Mouse (Mus musculus) liver, embryonic 13.5 days (tissue): ENCODE measurements around the gene Fdxr. TPM values are rescaled to one million over a fixed set of nuclear protein-coding genes. Genes with fewer than 3 reads are reported as not detected.

Experiments
- ATAC-seq: fragments of 200-750 bp; cut with Nextera tagmentation; 2 replicates; pipeline ENCODE4 v1.8.0; 2017; ENCODE audit warnings: low read depth, mild to moderate bottlenecking, moderate number of reproducible peaks, moderate library complexity
- DNase-seq: peaks from one replicate; pipeline ENCODE4 v3.0.0; 2022
- H3K27ac ChIP-seq: fragments of 300-500 bp; sonication (generic); 2 replicates; pipeline ENCODE4 v1.5.1; 2015; ENCODE audit warnings: moderate library complexity, mild to moderate bottlenecking, inconsistent platforms
- H3K27me3 ChIP-seq: fragments of 300-500 bp; sonication (generic); 2 replicates; pipeline ENCODE4 v1.6.1; 2015; ENCODE audit warnings: mild to moderate bottlenecking, inconsistent platforms
- H3K36me3 ChIP-seq: fragments of 300-500 bp; sonication (generic); 2 replicates; pipeline ENCODE4 v1.6.1; 2015; ENCODE audit warnings: mild to moderate bottlenecking, inconsistent platforms
- H3K4me1 ChIP-seq: fragments of 300-500 bp; sonication (generic); replicated peaks from 2 replicates; pipeline ENCODE4 v1.6.1; 2015; ENCODE audit warnings: inconsistent platforms
- H3K4me2 ChIP-seq: fragments of 300-500 bp; sonication (generic); 2 replicates; pipeline ENCODE4 v1.6.1; 2015; ENCODE audit warnings: inconsistent platforms, mild to moderate bottlenecking, moderate library complexity
- H3K4me3 ChIP-seq: fragments of 300-500 bp; sonication (generic); replicated peaks from 2 replicates; pipeline ENCODE4 v1.5.1; 2015; ENCODE audit warnings: mild to moderate bottlenecking, inconsistent platforms
- H3K9ac ChIP-seq: fragments of 300-500 bp; sonication (generic); 2 replicates; pipeline ENCODE4 v1.6.1; 2015; ENCODE audit warnings: mild to moderate bottlenecking, inconsistent platforms
- H3K9me3 ChIP-seq: fragments of 300-500 bp; sonication (generic); replicated peaks from 2 replicates; pipeline ENCODE4 v1.6.1; 2016; ENCODE audit warnings: inconsistent platforms
- WGBS: fragments of 180-500 bp; shearing (Covaris S2); methylation state at CpG from one replicate; pipeline ENCODE4 v1.1.7; 2015; ENCODE audit not compliant: insufficient replicate concordance; 5-methylcytosine and 5-hydroxymethylcytosine counted together
- microRNA-seq: library from miRNA; unstranded; fragments of <30 nt; microRNA quantifications from one replicate; pipeline ENCODE4, GENCODE M21; 2016
- polyA plus RNA-seq: library from polyadenylated mRNA; unstranded; fragments of >200 nt; fragmentation: Nextera tagmentation; extraction: Ambion mirVana; gene quantifications from 2 replicates; pipeline ENCODE4 v1.2.1, GENCODE M21; 2015

The Fdxr gene
- polyA plus RNA-seq, 1 experiment from 2014 or later, result 16.3 TPM

DNA sequence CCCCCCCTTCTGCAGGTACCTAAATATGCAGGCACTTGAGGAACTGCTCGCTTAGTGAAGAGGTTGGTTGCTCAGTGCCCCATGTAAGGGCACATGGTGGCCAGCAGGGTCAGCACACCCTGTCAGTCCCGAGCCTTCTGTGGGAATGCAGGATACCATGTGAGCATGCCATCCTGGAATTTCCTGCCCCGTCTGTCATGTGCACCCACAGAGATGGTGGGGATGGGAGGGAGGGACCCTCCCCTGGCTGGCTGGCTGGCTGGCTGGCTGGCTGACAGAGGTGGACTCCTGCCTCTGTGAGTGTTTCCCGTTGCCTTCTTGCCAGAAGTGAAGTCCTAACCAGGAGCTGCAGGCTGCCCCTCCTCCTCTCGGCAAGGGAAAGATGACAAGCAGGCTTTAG, 54.3 kb downstream of the Fdxr start:
- DNase-seq (no peak), ATAC-seq (no peak)
- Histone ChIP-seq H3K9ac (no peak overlapping the region), H3K4me3 (no peak overlapping the region), H3K27ac (no peak overlapping the region), H3K4me1 (peaks cover 65% of the 10 kb centered on the region), H3K4me2 (no peak overlapping the region), H3K9me3 (no peaks in the 10 kb centered on the region), H3K36me3 (no peaks in the 10 kb centered on the region), H3K27me3 (no peaks in the 10 kb centered on the region)
- 44% methylated on average over 5 of the region's 5 CpGs for WGBS

DNA sequence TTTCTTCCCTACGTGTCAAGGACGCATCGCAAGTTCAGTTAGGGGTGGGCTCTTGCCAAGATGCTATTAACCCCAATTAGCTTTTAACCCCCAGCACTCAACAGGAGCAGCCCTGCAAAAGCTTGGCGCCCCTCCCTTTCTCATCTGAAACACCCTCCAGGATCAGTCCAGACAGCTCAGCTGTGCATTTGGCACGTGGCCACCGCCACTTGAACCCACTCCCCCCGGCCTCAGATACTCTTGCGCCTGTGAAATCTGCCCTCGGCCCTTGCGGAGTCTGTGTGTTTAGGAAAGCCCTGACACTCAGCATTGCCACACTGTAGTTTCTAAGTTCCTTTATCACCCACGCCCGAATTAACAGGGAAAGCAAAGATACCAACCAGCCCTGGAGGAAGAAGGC, 54.8 kb downstream of the Fdxr start:
- Histone ChIP-seq H3K27me3 (no peaks in the 10 kb centered on the region), H3K4me2 (no peak overlapping the region), H3K4me3 (no peak overlapping the region), H3K36me3 (no peaks in the 10 kb centered on the region), H3K9me3 (no peaks in the 10 kb centered on the region), H3K27ac (no peak overlapping the region), H3K4me1 (peaks cover 67% of the 10 kb centered on the region), H3K9ac (no peak overlapping the region)
- 71% methylated on average over 12 of the region's 12 CpGs for WGBS
- DNase-seq (no peak), ATAC-seq (no peak)

DNA sequence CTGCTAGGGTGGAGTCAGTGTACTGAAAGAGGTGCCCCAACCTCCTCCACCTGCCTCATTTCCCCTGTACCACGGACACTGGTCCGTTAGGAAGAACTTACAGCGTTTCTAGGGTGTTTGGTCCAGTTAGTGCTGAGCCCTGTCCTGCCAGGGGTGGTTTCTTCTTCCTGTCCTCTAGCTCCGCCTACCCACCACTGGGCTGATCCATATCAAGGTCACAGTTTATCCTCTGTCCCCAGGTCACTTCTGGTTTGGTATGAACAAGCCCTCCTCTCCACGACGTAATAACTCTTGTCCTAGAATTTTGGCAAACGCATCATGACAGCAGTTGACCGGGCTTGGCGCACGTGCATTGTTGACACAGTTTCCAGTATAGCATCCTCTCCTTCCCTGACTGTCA, 57.2 kb downstream of the Fdxr start:
- WGBS, result 62% methylated on average over 10 of the region's 10 CpGs
- Histone ChIP-seq H3K4me2 (no peak overlapping the region), H3K36me3 (no peaks in the 10 kb centered on the region), H3K4me3 (no peak overlapping the region), H3K4me1 (peaks cover 53% of the 10 kb centered on the region), H3K9ac (no peak overlapping the region), H3K27me3 (no peaks in the 10 kb centered on the region), H3K27ac (no peak overlapping the region), H3K9me3 (no peaks in the 10 kb centered on the region)
- ATAC-seq (no peak), DNase-seq (no peak)

DNA sequence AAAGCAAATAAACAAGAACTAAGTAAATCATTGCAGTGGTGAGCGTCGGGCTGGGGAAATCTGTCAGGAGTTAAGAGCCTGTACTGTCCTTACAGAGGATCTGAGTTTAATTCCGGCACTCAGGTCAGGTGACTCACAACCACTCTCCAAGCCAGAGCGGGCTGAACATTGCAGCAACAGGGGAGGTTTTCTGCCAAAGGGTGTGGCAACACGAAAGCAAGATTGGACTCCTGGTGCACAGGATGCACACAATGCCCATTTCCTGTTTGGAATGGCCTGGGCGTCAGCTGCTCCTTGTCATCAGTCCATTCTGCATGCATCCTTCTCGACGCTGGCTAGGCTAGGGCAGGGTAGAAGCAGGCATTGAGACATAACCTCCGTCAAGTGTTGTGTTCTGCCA, 57.6 kb downstream of the Fdxr start:
- H3K4me2 ChIP-seq, result no peak overlapping the region
- DNase-seq (no peak), ATAC-seq (no peak; the same call in 1 of the 2 replicates)
- H3K9ac ChIP-seq, result no peak overlapping the region
- no peaks in the 10 kb centered on the region for H3K9me3 ChIP-seq
- no peaks in the 10 kb centered on the region for H3K27me3 ChIP-seq
- peaks cover 49% of the 10 kb centered on the region for H3K4me1 ChIP-seq
- 51% methylated on average over 9 of the region's 9 CpGs for WGBS
- H3K27ac ChIP-seq, result no peak overlapping the region
- H3K4me3 ChIP-seq, result no peak overlapping the region
- H3K36me3 ChIP-seq, result no peaks in the 10 kb centered on the region

Small RNA genes within 50 kb of the gene (microRNA-seq; reads per million reads assigned to microRNA genes)
- not detected for gene Gm25837

Other genes starting within 250 kb of the Fdxr start
- not detected in 2 replicates for gene Cd300ld5, start 239.3 kb downstream of the Fdxr start, polyA plus RNA-seq
- not detected in 2 replicates for gene Cd300ld3, start 228.6 kb downstream of the Fdxr start, polyA plus RNA-seq
- gene Cd300e, start 214.9 kb downstream of the Fdxr start, polyA plus RNA-seq, result 0.68 and 0.82 TPM in 2 replicates
- 3.3 and 3.6 TPM in 2 replicates for gene Rab37, start 185.6 kb downstream of the Fdxr start, polyA plus RNA-seq
- 0.97 TPM in 2 replicates for gene Cd300lf, start 143.1 kb downstream of the Fdxr start, polyA plus RNA-seq
- 59.8 and 69.9 TPM in 2 replicates for gene Slc9a3r1, start 113.7 kb downstream of the Fdxr start, polyA plus RNA-seq
- 5.1 and 6.8 TPM in 2 replicates for gene Tmem104, start 89.6 kb downstream of the Fdxr start, polyA plus RNA-seq
- gene Nat9, start 89.2 kb downstream of the Fdxr start, polyA plus RNA-seq, result 11.9 and 13.3 TPM in 2 replicates
- gene Grin2c, start 9.8 kb downstream of the Fdxr start, polyA plus RNA-seq, result 0.06 and 0.12 TPM in 2 replicates
- gene Fads6, start 20.6 kb upstream of the Fdxr start, polyA plus RNA-seq, result 2.0 and 2.2 TPM in 2 replicates
- not detected in 2 replicates for gene Otop2, start 30.1 kb upstream of the Fdxr start, polyA plus RNA-seq
- 0.07 and 0.14 TPM in 2 replicates for gene Ush1g, start 45.0 kb upstream of the Fdxr start, polyA plus RNA-seq
- gene Otop3, start 57.7 kb upstream of the Fdxr start, polyA plus RNA-seq, result not detected in 2 replicates
- gene Hid1, start 90.7 kb upstream of the Fdxr start, polyA plus RNA-seq, result 1.1 and 1.2 TPM in 2 replicates
- gene Cdr2l, start 104.9 kb upstream of the Fdxr start, polyA plus RNA-seq, result 1.5 and 1.7 TPM in 2 replicates
- 103 and 104 TPM in 2 replicates for gene Mrpl58, start 126.7 kb upstream of the Fdxr start, polyA plus RNA-seq
- 633 and 650 TPM in 2 replicates for gene Atp5h, start 142.9 kb upstream of the Fdxr start, polyA plus RNA-seq
- gene Kctd2, start 143.1 kb upstream of the Fdxr start, polyA plus RNA-seq, result 2.5 and 4.1 TPM in 2 replicates
- 0.16 and 0.27 TPM in 2 replicates for gene Trim80, start 163.5 kb upstream of the Fdxr start, polyA plus RNA-seq
- gene Slc16a5, start 185.4 kb upstream of the Fdxr start, polyA plus RNA-seq, result 0.06 TPM in 1 of 2 replicates, not detected in the other
- 3.2 and 3.7 TPM in 2 replicates for gene Armc7, start 198.6 kb upstream of the Fdxr start, polyA plus RNA-seq
- 60.8 and 64.6 TPM in 2 replicates for gene Nt5c, start 214.8 kb upstream of the Fdxr start, polyA plus RNA-seq
- gene Jpt1, start 237.3 kb upstream of the Fdxr start, polyA plus RNA-seq, result 292 and 314 TPM in 2 replicates